Mouse (Mus musculus): ENCODE measurements around the gene Gpx4. TPM values are rescaled to one million over a fixed set of nuclear protein-coding genes. Genes with fewer than 3 reads are reported as not detected.
A peak's percentile ranks its signal among the peaks of the same experiment; 100 is the strongest.

The Gpx4 gene
- polyA plus RNA-seq (2015; fragmentation: Nextera tagmentation; extraction: Ambion mirVana) = 509 and 531 TPM in 2 replicates

DNA sequence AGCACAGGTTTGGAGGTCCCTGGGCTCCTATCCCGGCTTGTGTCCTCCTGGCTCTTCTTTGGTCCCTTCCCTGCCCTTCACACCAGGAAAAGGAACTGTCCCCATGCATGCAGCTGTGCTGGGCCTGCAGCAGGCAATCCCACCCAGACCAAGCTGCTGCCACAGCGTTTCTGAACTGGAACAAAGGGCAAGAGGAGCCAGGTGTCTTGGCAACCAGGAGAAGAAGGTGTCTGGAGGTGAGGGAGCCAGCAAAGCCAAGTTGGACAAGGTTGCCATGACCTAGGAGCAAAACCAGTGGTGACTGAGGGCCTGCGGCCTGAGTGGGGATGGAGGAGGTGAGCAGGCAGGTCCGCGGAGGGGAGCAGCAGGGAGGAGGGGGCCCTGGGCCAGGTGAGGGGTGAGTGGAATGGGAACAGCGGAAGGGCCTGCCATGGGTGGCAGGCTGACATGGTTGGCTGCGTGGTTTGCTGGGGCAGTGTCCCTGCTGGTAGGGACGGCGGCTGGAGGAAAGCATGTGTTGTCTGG, at the start of gene Gpx4:
Gene Gpx4 (plus strand): TSS at position 126 of the 525 bp plus-strand sequence.
- 0 out of 2 replicates have a peak within 1 kb of the TSS, but pooled peaks have one; percentile 60 for H3K27ac ChIP-seq

GRCm38 (mm10) chr10:79997819-79998218, 49.1 kb upstream of the Gpx4 start:
- Histone ChIP-seq H3K9me3 (no peaks in the 10 kb centered on the region), H3K4me2 (peak overlapping the region; percentile 73), H3K4me1 (replicated peaks) (peaks cover 27% of the 10 kb centered on the region), H3K27ac (peak overlapping the region; percentile 80), H3K36me3 (0 out of 2 replicates have a peak, but pooled peaks cover 3% of the 10 kb centered on the region), H3K9ac (peak overlapping the region; percentile 63), H3K27me3 (peaks cover 49% of the 10 kb centered on the region), H3K4me3 (peak overlapping the region; percentile 46)
- WGBS = 6% methylated on average over 15 of the region's 15 CpGs
- peak; percentile 36 for ATAC-seq (ENCODE audit: low FRiP score)

More for the DNA sequence above, at the start of gene Gpx4:
- ATAC-seq (ENCODE audit: low FRiP score) = no peak
- Histone ChIP-seq H3K9ac (peak within 1 kb of the TSS; percentile 31), H3K9me3 (no peaks in the 10 kb centered on the region), H3K4me2 (no peak within 1 kb of the TSS), H3K27me3 (0 out of 2 replicates have a peak, but pooled peaks cover 5% of the 10 kb centered on the region), H3K4me3 (no peak within 1 kb of the TSS), H3K36me3 (no peaks in the 10 kb centered on the region), H3K4me1 (replicated peaks) (peaks cover 18% of the 10 kb centered on the region)
- 47% methylated on average over 9 of the region's 9 CpGs for WGBS

GRCm38 (mm10) chr10:80001945-80002344, 45.0 kb upstream of the Gpx4 start:
- 74% methylated on average over 9 of the region's 9 CpGs for WGBS
- no peak for ATAC-seq (ENCODE audit: low FRiP score)

GRCm38 (mm10) chr10:80002829-80003228, 44.1 kb upstream of the Gpx4 start:
- Histone ChIP-seq H3K27me3 (peaks cover 70% of the 10 kb centered on the region), H3K27ac (no peak overlapping the region), H3K9me3 (no peaks in the 10 kb centered on the region), H3K36me3 (peaks cover 6% of the 10 kb centered on the region), H3K4me3 (no peak overlapping the region), H3K4me1 (replicated peaks) (peaks cover 16% of the 10 kb centered on the region), H3K9ac (no peak overlapping the region), H3K4me2 (no peak overlapping the region)
- ATAC-seq (ENCODE audit: low FRiP score) = no peak
- WGBS = 26% methylated on average over 21 of the region's 21 CpGs

More at GRCm38 (mm10) chr10:80001945-80002344, 45.0 kb upstream of the Gpx4 start:
- Histone ChIP-seq H3K27ac (no peak overlapping the region), H3K9me3 (no peaks in the 10 kb centered on the region), H3K9ac (no peak overlapping the region), H3K36me3 (0 out of 2 replicates have a peak, but pooled peaks cover 3% of the 10 kb centered on the region), H3K27me3 (peaks cover 70% of the 10 kb centered on the region), H3K4me3 (no peak overlapping the region), H3K4me1 (replicated peaks) (peaks cover 24% of the 10 kb centered on the region), H3K4me2 (no peak overlapping the region)

DNA sequence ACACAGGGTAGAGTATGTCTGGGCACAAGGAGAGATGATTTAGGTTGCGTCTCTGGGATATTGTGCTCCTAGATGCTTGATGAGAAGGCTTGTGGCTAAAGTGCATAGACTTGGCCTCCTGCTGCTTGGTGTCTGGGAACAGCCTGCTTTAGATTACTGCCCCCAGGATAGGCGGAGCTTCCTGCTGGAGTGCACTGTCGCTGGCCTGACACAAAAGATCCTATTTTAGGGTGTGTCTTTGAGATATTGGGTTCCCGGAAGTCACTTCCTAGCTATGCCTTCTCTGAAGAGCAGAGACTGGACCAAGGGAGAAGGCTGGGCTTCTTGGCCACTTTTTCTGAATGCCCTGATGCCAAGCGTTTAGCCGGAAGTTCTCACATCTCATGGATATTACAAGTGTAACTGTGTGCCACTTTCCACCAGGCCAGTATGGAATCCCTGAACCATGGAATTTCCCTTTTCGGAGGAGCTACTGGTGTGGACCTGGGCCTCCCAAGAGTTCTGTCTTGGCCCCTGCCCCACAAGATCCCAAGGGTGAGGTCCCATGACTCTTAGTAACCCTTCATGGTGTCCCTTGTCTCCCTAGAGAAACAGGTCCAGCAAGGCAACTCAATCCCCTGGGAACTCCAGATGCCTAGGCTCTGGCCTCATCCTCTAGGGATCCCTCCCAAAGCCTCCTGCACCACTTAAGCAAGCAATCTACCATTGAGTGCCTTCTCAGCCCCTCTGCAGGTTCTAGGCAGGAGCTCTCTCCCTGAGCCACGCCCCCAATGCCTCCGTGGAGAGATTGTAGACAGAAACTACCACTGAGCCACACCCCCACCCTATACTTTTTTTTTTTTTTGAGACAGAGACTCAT, 43.4 kb upstream of the Gpx4 start:
- Histone ChIP-seq H3K9me3 (no peaks in the 10 kb centered on the region), H3K9ac (no peak overlapping the region), H3K4me2 (no peak overlapping the region), H3K4me3 (no peak overlapping the region), H3K4me1 (replicated peaks) (peaks cover 8% of the 10 kb centered on the region), H3K27me3 (peaks cover 64% of the 10 kb centered on the region), H3K27ac (no peak overlapping the region), H3K36me3 (peaks cover 13% of the 10 kb centered on the region)
- no peak for ATAC-seq (ENCODE audit: low FRiP score)
- 64% methylated on average over 9 of the region's 9 CpGs for WGBS

DNA sequence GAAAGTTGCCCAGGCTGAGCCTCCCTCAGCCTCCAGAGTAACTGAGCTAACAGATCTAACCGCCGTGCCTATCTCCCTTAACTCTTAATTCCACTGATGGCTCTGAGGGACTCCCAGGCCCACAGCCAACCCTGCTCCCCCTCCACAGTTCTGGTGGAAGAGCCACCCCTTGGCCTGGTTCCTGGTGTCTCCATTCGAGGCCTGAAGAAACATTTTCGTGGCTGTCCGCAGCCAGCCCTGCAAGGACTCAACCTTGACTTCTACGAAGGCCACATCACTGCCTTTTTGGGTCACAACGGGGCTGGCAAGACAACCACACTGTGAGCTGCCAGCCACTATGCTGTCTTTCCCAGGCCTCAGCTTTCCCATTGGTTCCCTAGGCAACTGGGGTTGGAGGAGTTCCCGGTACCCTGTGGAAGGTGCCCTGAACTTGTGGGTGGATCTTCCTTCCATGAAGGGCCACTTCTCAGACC, 42.7 kb upstream of the Gpx4 start:
- Histone ChIP-seq H3K4me1 (replicated peaks) (peaks cover 7% of the 10 kb centered on the region; the same call in 1 of the 2 replicates), H3K9ac (no peak overlapping the region), H3K4me2 (no peak overlapping the region), H3K27ac (no peak overlapping the region), H3K27me3 (peaks cover 57% of the 10 kb centered on the region), H3K9me3 (0 out of 2 replicates have a peak, but pooled peaks cover 2% of the 10 kb centered on the region), H3K4me3 (no peak overlapping the region), H3K36me3 (peaks cover 20% of the 10 kb centered on the region)
- 92% methylated on average over 8 of the region's 8 CpGs for WGBS
- no peak for ATAC-seq (ENCODE audit: low FRiP score)

DNA sequence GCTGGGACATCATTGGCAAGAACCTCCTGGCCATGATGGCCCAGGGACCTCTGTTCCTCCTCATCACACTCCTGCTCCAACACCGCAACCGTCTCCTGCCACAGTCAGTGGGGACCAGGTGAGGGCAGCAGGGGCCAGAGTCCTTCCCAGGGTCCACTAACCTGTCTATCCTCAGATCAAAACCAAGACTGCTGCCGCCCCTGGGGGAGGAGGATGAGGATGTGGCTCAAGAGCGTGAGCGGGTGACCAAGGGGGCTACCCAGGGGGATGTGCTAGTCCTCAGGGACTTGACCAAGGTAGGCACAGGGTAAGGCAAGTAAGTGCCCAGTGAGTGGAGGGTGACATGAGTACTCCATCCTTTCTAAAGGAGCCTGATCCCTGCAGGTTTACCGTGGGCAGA, 35.2 kb upstream of the Gpx4 start:
- peaks cover 26% of the 10 kb centered on the region for H3K9me3 ChIP-seq
- peaks cover 66% of the 10 kb centered on the region for H3K36me3 ChIP-seq
- H3K27me3 ChIP-seq = peaks cover 60% of the 10 kb centered on the region
- no peaks in the 10 kb centered on the region for H3K4me1 ChIP-seq (replicated peaks)
- no peak overlapping the region for H3K4me3 ChIP-seq
- no peak overlapping the region for H3K27ac ChIP-seq
- WGBS = 91% methylated on average over 6 of the region's 6 CpGs
- ATAC-seq (ENCODE audit: low FRiP score) = no peak
- no peak overlapping the region for H3K9ac ChIP-seq
- H3K4me2 ChIP-seq = no peak overlapping the region

DNA sequence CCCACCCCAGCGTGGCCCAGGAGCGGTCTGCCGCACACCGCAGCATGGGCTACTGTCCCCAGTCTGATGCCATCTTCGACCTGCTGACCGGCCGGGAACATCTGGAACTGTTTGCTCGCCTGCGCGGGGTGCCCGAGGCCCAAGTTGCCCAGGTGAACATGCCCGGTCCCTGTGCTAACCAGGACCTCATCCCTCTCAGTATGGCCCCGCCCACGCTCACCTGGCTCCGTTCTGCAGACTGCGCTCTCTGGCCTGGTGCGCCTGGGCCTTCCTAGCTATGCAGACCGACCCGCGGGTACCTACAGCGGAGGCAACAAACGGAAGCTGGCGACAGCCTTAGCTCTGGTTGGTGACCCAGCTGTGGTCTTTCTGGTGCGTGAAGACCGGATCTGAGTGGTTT, 33.4 kb upstream of the Gpx4 start:
- no peak for ATAC-seq (ENCODE audit: low FRiP score)
- Histone ChIP-seq H3K27ac (no peak overlapping the region), H3K4me2 (no peak overlapping the region), H3K36me3 (peaks cover 55% of the 10 kb centered on the region), H3K9me3 (peaks cover 26% of the 10 kb centered on the region), H3K27me3 (peaks cover 73% of the 10 kb centered on the region), H3K4me1 (replicated peaks) (no peaks in the 10 kb centered on the region), H3K9ac (no peak overlapping the region), H3K4me3 (no peak overlapping the region)
- 36% methylated on average over 25 of the region's 25 CpGs for WGBS

DNA sequence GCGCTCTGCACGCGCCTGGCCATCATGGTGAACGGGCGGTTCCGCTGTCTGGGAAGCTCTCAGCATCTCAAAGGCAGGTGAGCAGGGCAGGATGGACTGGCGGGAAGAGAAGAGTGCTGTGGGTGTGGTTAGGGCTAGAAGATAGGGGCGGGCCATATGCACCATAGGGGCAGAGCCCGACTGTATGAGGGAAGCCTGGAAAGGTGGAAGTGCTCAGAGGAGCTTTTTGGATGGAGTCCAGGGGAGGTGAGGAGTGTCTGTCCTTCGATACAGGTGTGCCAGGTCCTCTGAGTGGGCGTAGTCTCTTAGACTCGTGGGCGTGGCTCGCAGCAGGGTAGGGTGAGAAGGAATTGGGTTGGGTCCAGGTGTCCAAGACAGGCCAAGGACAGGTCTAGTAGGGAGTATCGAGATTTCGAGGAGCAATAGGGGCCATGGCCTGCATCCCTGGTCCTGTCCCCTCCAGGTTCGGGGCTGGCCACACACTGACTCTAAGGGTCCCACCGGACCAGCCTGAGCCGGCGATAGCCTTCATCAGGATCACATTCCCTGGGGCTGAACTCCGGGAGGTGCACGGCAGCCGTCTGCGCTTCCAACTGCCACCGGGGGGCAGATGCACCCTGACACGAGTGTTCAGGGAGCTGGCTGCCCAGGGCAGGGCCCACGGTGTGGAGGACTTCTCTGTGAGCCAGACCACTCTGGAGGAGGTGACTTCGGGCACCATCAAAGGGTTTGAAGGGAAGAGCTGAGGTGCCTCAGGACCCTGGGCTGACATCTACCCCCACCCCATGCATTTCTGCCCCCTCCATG, 32.3 kb upstream of the Gpx4 start:
- Histone ChIP-seq H3K9me3 (peaks cover 22% of the 10 kb centered on the region), H3K4me2 (no peak overlapping the region), H3K27me3 (peaks cover 83% of the 10 kb centered on the region), H3K4me3 (no peak overlapping the region), H3K27ac (no peak overlapping the region), H3K9ac (no peak overlapping the region), H3K4me1 (replicated peaks) (0 out of 2 replicates have a peak, but pooled peaks cover 3% of the 10 kb centered on the region), H3K36me3 (peaks cover 45% of the 10 kb centered on the region)
- WGBS = 26% methylated on average over 28 of the region's 28 CpGs
- ATAC-seq (ENCODE audit: low FRiP score) = no peak

DNA sequence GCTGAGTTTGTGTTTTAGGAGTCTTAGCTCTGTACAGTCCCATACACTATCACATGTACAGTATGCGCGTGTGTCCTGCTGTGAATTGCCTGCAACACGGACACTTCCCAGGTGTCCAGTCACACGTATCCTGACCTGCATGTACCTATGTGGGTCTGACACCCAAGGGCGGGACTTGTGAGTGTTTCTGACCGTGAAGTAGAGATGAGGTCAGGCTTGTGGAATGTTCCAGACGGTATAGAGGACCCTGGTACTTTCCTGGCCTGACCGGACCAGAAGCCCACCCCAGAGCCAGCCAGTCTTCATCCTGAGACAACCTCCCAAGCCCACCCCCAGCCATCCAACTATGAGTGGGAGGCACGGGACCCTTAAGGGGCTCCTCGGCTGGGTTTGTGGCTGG, 31.4 kb upstream of the Gpx4 start:
- Histone ChIP-seq H3K4me3 (no peak overlapping the region), H3K36me3 (peaks cover 36% of the 10 kb centered on the region), H3K27ac (no peak overlapping the region), H3K9ac (no peak overlapping the region), H3K4me1 (replicated peaks) (0 out of 2 replicates have a peak, but pooled peaks cover 6% of the 10 kb centered on the region), H3K4me2 (no peak overlapping the region), H3K9me3 (peaks cover 13% of the 10 kb centered on the region), H3K27me3 (peaks cover 92% of the 10 kb centered on the region)
- no peak for ATAC-seq (ENCODE audit: low FRiP score)
- 81% methylated on average over 10 of the region's 10 CpGs for WGBS

- H3K9me3 ChIP-seq = peaks cover 4% of the 10 kb centered on the region; the same call in 1 of the 2 replicates
- no peak within 1 kb of the TSS for H3K27ac ChIP-seq
- no peak within 1 kb of the TSS; the same call in 1 of the 2 replicates for H3K9ac ChIP-seq
- peaks cover 95% of the 10 kb centered on the region for H3K27me3 ChIP-seq
- ATAC-seq (ENCODE audit: low FRiP score) = no peak
- 0 out of 2 replicates have a peak, but pooled peaks cover 6% of the 10 kb centered on the region for H3K4me1 ChIP-seq (replicated peaks)
- WGBS = 73% methylated on average over 11 of the region's 11 CpGs
- H3K4me2 ChIP-seq = no peak within 1 kb of the TSS
- H3K36me3 ChIP-seq = peaks cover 26% of the 10 kb centered on the region
- no peak within 1 kb of the TSS for H3K4me3 ChIP-seq
These were observed 30.5 kb upstream of the Gpx4 start, which contains the start of gene Arhgap45 for GRCm38 (mm10) chr10:80016511-80016910. TSS of gene Arhgap45 (plus strand) at chr10:80016653.
